Mouse (Mus musculus) limb, embryonic 15.5 days (tissue): ENCODE measurements around the gene Polr1b. TPM values are rescaled to one million over a fixed set of nuclear protein-coding genes. Genes with fewer than 3 reads are reported as not detected.

Experiments
- ATAC-seq: fragments of 200-750 bp; cut with Nextera tagmentation; 2 replicates; pipeline ENCODE4 v1.8.0; 2017; ENCODE audit warnings: low read depth, moderate TSS enrichment; ENCODE audit not compliant: insufficient number of reproducible peaks, low FRiP score, low TSS enrichment
- H3K27ac ChIP-seq: fragments of 300-500 bp; sonication (generic); 2 replicates; pipeline ENCODE4 v1.5.1; 2015; ENCODE audit warnings: moderate library complexity, mild to moderate bottlenecking, inconsistent platforms
- H3K27me3 ChIP-seq: fragments of 300-500 bp; sonication (generic); 2 replicates; pipeline ENCODE4 v1.6.1; 2015; ENCODE audit warnings: inconsistent platforms
- H3K36me3 ChIP-seq: fragments of 300-500 bp; sonication (generic); 2 replicates; pipeline ENCODE4 v1.6.1; 2015; ENCODE audit warnings: inconsistent platforms
- H3K4me1 ChIP-seq: fragments of 300-500 bp; sonication (generic); 2 replicates; pipeline ENCODE4 v1.6.1; 2015; ENCODE audit warnings: inconsistent platforms
- H3K4me2 ChIP-seq: fragments of 300-500 bp; sonication (generic); 2 replicates; pipeline ENCODE4 v1.6.1; 2015; ENCODE audit warnings: mild to moderate bottlenecking, inconsistent platforms
- H3K4me3 ChIP-seq: fragments of 300-500 bp; sonication (generic); 2 replicates; pipeline ENCODE4 v1.5.1; 2015; ENCODE audit warnings: mild to moderate bottlenecking, inconsistent platforms
- H3K9ac ChIP-seq: fragments of 300-500 bp; sonication (generic); 2 replicates; pipeline ENCODE4 v1.6.1; 2015; ENCODE audit warnings: inconsistent platforms
- H3K9me3 ChIP-seq: fragments of 300-500 bp; sonication (generic); 2 replicates; pipeline ENCODE4 v1.6.1; 2016; ENCODE audit warnings: inconsistent platforms
- WGBS: fragments of 180-500 bp; shearing (Covaris S2); methylation state at CpG from one replicate; pipeline ENCODE4 v1.1.7; 2015; 5-methylcytosine and 5-hydroxymethylcytosine counted together
- polyA plus RNA-seq: library from polyadenylated mRNA; unstranded; fragments of >200 nt; fragmentation: Nextera tagmentation; extraction: Ambion mirVana; gene quantifications from 2 replicates; pipeline ENCODE4 v1.2.1, GENCODE M21; 2015

Polr1b gene
- polyA plus RNA-seq, 1 experiment from 2014 or later: 25.1 TPM

- no peak for ATAC-seq
- Histone ChIP-seq H3K4me2 (no peak overlapping the region), H3K27ac (no peak overlapping the region), H3K27me3 (no peaks in the 10 kb centered on the region), H3K36me3 (peaks cover 58% of the 10 kb centered on the region), H3K4me3 (no peak overlapping the region), H3K4me1 (no peaks in the 10 kb centered on the region), H3K9me3 (no peaks in the 10 kb centered on the region), H3K9ac (no peak overlapping the region)
- 70% methylated on average over 13 of the region's 13 CpGs for WGBS
Observed at GRCm38 (mm10) chr2:129081097-129081496, 19.7 kb upstream of the Polr1b start.

GRCm38 (mm10) chr2:129083514-129083913 is 17.3 kb upstream of the Polr1b start:
- WGBS: 93% methylated on average over 5 of the region's 5 CpGs
- Histone ChIP-seq H3K4me2 (no peak overlapping the region), H3K4me3 (no peak overlapping the region), H3K4me1 (no peaks in the 10 kb centered on the region), H3K36me3 (peaks cover 49% of the 10 kb centered on the region), H3K27ac (no peak overlapping the region), H3K9me3 (no peaks in the 10 kb centered on the region), H3K27me3 (no peaks in the 10 kb centered on the region), H3K9ac (no peak overlapping the region)
- no peak for ATAC-seq

- no peak overlapping the region for H3K4me3 ChIP-seq
- H3K4me2 ChIP-seq: no peak overlapping the region
- no peak for ATAC-seq
- H3K4me1 ChIP-seq: no peaks in the 10 kb centered on the region
- H3K27me3 ChIP-seq: no peaks in the 10 kb centered on the region
- no peak overlapping the region for H3K9ac ChIP-seq
- 48% methylated on average over 2 of the region's 2 CpGs for WGBS
- peaks cover 50% of the 10 kb centered on the region for H3K36me3 ChIP-seq
- no peaks in the 10 kb centered on the region for H3K9me3 ChIP-seq
- no peak overlapping the region for H3K27ac ChIP-seq
Observed at GRCm38 (mm10) chr2:129084959-129085358, 15.8 kb upstream of the Polr1b start.

GRCm38 (mm10) chr2:129087520-129087919 is 13.3 kb upstream of the Polr1b start:
- H3K4me1 ChIP-seq: no peaks in the 10 kb centered on the region
- H3K36me3 ChIP-seq: peaks cover 64% of the 10 kb centered on the region
- ATAC-seq: no peak
- no peaks in the 10 kb centered on the region for H3K27me3 ChIP-seq
- WGBS: 87% methylated on average over 1 of the region's 1 CpGs
- no peak overlapping the region for H3K9ac ChIP-seq
- H3K9me3 ChIP-seq: no peaks in the 10 kb centered on the region
- no peak overlapping the region for H3K27ac ChIP-seq
- no peak overlapping the region for H3K4me2 ChIP-seq
- H3K4me3 ChIP-seq: no peak overlapping the region

- Histone ChIP-seq H3K4me1 (no peaks in the 10 kb centered on the region), H3K27me3 (no peaks in the 10 kb centered on the region), H3K4me2 (no peak overlapping the region), H3K27ac (no peak overlapping the region), H3K9ac (no peak overlapping the region), H3K4me3 (no peak overlapping the region), H3K9me3 (no peaks in the 10 kb centered on the region), H3K36me3 (peaks cover 76% of the 10 kb centered on the region)
- ATAC-seq: no peak
- WGBS: 87% methylated on average over 4 of the region's 4 CpGs
Observed at GRCm38 (mm10) chr2:129090370-129090769, 10.4 kb upstream of the Polr1b start.

GRCm38 (mm10) chr2:129092810-129093209 is 8.0 kb upstream of the Polr1b start:
- H3K4me3 ChIP-seq: no peak overlapping the region
- no peak overlapping the region for H3K4me2 ChIP-seq
- no peak overlapping the region for H3K27ac ChIP-seq
- WGBS: 90% methylated on average over 12 of the region's 12 CpGs
- H3K36me3 ChIP-seq: peaks cover 63% of the 10 kb centered on the region
- no peak overlapping the region for H3K9ac ChIP-seq
- H3K27me3 ChIP-seq: no peaks in the 10 kb centered on the region
- H3K4me1 ChIP-seq: no peaks in the 10 kb centered on the region
- H3K9me3 ChIP-seq: no peaks in the 10 kb centered on the region
- ATAC-seq: no peak

GRCm38 (mm10) chr2:129093926-129094724 is 6.7 kb upstream of the Polr1b start:
- Histone ChIP-seq H3K36me3 (peaks cover 55% of the 10 kb centered on the region), H3K9me3 (no peaks in the 10 kb centered on the region), H3K4me3 (no peak overlapping the region), H3K4me2 (no peak overlapping the region), H3K4me1 (no peaks in the 10 kb centered on the region), H3K27me3 (no peaks in the 10 kb centered on the region), H3K9ac (no peak overlapping the region), H3K27ac (no peak overlapping the region)
- WGBS: 86% methylated on average over 18 of the region's 18 CpGs
- no peak for ATAC-seq

GRCm38 (mm10) chr2:129112924-129113323 is 12.1 kb downstream of the Polr1b start:
- Histone ChIP-seq H3K9ac (no peak overlapping the region), H3K9me3 (no peaks in the 10 kb centered on the region), H3K27me3 (no peaks in the 10 kb centered on the region), H3K4me1 (no peaks in the 10 kb centered on the region), H3K4me3 (no peak overlapping the region), H3K4me2 (no peak overlapping the region), H3K36me3 (peaks cover 76% of the 10 kb centered on the region), H3K27ac (no peak overlapping the region)
- WGBS: 88% methylated on average over 5 of the region's 5 CpGs
- ATAC-seq: no peak

GRCm38 (mm10) chr2:129115706-129116367 is 15.0 kb downstream of the Polr1b start:
- 89% methylated on average over 9 of the region's 9 CpGs for WGBS
- Histone ChIP-seq H3K4me2 (no peak overlapping the region), H3K9me3 (no peaks in the 10 kb centered on the region), H3K27me3 (no peaks in the 10 kb centered on the region), H3K4me1 (no peaks in the 10 kb centered on the region), H3K9ac (no peak overlapping the region), H3K36me3 (peaks cover 88% of the 10 kb centered on the region), H3K27ac (no peak overlapping the region), H3K4me3 (no peak overlapping the region)
- ATAC-seq: no peak

- Histone ChIP-seq H3K9me3 (no peaks in the 10 kb centered on the region), H3K4me1 (no peaks in the 10 kb centered on the region), H3K9ac (no peak overlapping the region), H3K4me3 (no peak overlapping the region), H3K27ac (no peak overlapping the region), H3K36me3 (peaks cover 91% of the 10 kb centered on the region), H3K4me2 (no peak overlapping the region), H3K27me3 (no peaks in the 10 kb centered on the region)
- 98% methylated on average over 1 of the region's 1 CpGs for WGBS
- no peak for ATAC-seq
Observed at GRCm38 (mm10) chr2:129116368-129116739, 15.6 kb downstream of the Polr1b start.

GRCm38 (mm10) chr2:129118061-129118460 is 17.3 kb downstream of the Polr1b start:
- H3K9ac ChIP-seq: no peak overlapping the region
- no peak overlapping the region for H3K4me3 ChIP-seq
- 97% methylated on average over 12 of the region's 12 CpGs for WGBS
- no peak overlapping the region for H3K4me2 ChIP-seq
- peaks cover 95% of the 10 kb centered on the region for H3K36me3 ChIP-seq
- no peak overlapping the region for H3K27ac ChIP-seq
- no peaks in the 10 kb centered on the region for H3K27me3 ChIP-seq
- H3K4me1 ChIP-seq: no peaks in the 10 kb centered on the region
- no peaks in the 10 kb centered on the region for H3K9me3 ChIP-seq
- ATAC-seq: no peak

- ATAC-seq: no peak
- H3K4me3 ChIP-seq: no peak overlapping the region
- H3K9me3 ChIP-seq: no peaks in the 10 kb centered on the region
- H3K27ac ChIP-seq: no peak overlapping the region
- H3K9ac ChIP-seq: no peak overlapping the region
- no peak overlapping the region for H3K4me2 ChIP-seq
- WGBS: 95% methylated on average over 8 of the region's 8 CpGs
- H3K27me3 ChIP-seq: no peaks in the 10 kb centered on the region
- H3K4me1 ChIP-seq: no peaks in the 10 kb centered on the region
- peaks cover 93% of the 10 kb centered on the region for H3K36me3 ChIP-seq
Observed at GRCm38 (mm10) chr2:129121986-129122385, 21.2 kb downstream of the Polr1b start.
